Mouse (Mus musculus): Measurements from ENCODE around the gene Zfp938. TPM values are rescaled to one million over a fixed set of nuclear protein-coding genes. Genes with fewer than 3 reads are reported as not detected.

The Zfp938 gene
- 0.63 and 1.9 TPM in 2 replicates for polyA plus RNA-seq (2011; ENCODE audit: insufficient read depth, insufficient read length, low replicate concordance, missing spikeins)

DNA sequence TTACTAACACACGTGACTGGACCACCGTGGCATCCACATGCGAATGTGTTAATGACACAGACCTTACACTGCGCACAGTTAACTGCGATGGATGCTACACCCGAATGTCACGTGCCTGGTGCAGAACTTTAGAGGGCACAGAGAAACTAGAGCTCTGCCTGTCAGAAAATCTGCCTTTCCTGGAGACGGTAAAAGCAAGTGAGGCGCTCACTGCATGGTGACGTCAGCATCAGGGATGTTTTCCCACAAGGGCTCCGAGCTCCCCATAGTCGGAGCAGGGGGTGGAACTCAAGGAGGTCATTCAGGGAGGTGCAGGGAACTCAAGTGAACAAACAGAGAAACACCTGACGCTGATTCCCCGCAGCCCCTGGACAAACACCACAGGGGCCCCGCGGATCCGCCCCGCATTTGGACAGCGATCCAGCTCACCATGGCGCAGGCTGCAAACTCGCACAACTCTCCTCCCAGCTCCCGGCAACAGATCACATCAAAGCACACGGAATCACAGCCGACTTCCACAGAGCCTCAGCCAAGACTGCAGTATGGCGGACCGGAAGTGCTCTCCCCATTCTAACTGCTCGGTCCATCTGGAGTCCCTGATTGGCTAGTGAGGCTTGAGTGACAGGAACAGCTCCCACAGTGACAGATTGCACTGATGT lies at the start of gene Zfp938:
Gene Zfp938 (minus strand): TSS at position 539 of the 659 bp plus-strand sequence.
- H3K4me3 ChIP-seq (replicated peaks; ENCODE audit: control insufficient read depth, low read depth, low read length) = peak within 1 kb of the TSS; percentile 83
- WGBS = 3% methylated on average over 27 of the region's 27 CpGs
- no peaks in the 10 kb centered on the region; the same call in 1 of the 2 replicates for H3K4me1 ChIP-seq (ENCODE audit: control insufficient read depth, insufficient read depth, low read length)
- H3K27ac ChIP-seq (ENCODE audit: control insufficient read depth, insufficient read depth, low read depth, low read length, poor library complexity) = no peak within 1 kb of the TSS
- TF ChIP-seq POLR2A (IDR thresholded peaks at IDR 0.05; ENCODE audit: borderline replicate concordance, control insufficient read depth, low read depth, low read length) (no peak), CTCF (IDR thresholded peaks at IDR 0.05; ENCODE audit: control insufficient read depth, insufficient read depth, low read length) (no peak)

DNA sequence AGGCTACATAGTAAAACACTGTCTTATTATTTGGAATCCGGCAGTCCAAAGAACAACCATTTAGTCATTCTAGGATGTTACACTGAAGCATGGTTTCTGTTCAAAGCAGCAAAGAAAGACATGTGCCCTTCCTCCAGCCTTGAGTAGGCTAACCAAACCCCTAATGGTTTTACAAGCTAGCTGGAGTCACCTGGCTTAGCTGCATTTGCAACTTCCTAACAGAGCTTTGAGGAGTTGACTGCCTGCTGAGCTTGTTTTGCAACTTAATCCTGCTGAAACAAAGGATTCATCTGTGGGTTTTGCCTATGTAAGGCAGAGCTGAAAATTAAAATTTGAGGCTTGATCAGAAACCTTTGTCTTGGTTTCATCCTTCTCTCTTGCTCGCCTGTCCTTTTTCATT lies 16.3 kb upstream of the Zfp938 start:
- 60% methylated on average over 2 of the region's 2 CpGs for WGBS
- TF ChIP-seq CTCF (IDR thresholded peaks at IDR 0.05; ENCODE audit: control insufficient read depth, insufficient read depth, low read length) = no peak
- TF ChIP-seq POLR2A (IDR thresholded peaks at IDR 0.05; ENCODE audit: borderline replicate concordance, control insufficient read depth, low read depth, low read length) = no peak
- H3K27ac ChIP-seq (ENCODE audit: control insufficient read depth, insufficient read depth, low read depth, low read length, poor library complexity) = no peak overlapping the region
- no peaks in the 10 kb centered on the region for H3K4me1 ChIP-seq (ENCODE audit: control insufficient read depth, insufficient read depth, low read length)
- H3K4me3 ChIP-seq (replicated peaks; ENCODE audit: control insufficient read depth, low read depth, low read length) = no peak overlapping the region

DNA sequence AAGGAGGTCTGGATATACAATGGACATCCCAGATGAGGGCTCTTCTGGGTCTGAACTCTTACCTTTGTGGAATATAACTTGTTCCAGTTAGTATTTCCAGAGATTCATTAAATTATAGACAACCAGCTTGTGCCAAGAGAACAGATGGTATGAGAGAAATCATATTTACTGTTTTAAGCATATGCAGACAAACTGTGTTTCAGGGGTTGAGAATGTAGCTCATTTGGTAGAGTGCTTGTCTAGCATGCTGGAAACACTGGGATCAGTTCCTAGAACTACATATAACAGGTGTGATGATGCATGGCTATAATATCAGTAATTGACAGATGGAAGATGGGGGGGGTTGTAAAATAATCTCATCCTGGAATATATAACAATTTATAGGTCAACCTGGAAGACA lies 3.9 kb upstream of the Zfp938 start:
- H3K27ac ChIP-seq (ENCODE audit: control insufficient read depth, insufficient read depth, low read depth, low read length, poor library complexity) = no peak overlapping the region
- H3K4me3 ChIP-seq (replicated peaks; ENCODE audit: control insufficient read depth, low read depth, low read length) = no peak overlapping the region
- no peaks in the 10 kb centered on the region; the same call in 1 of the 2 replicates for H3K4me1 ChIP-seq (ENCODE audit: control insufficient read depth, insufficient read depth, low read length)
- no peak for TF ChIP-seq CTCF (IDR thresholded peaks at IDR 0.05; ENCODE audit: control insufficient read depth, insufficient read depth, low read length)
- TF ChIP-seq POLR2A (IDR thresholded peaks at IDR 0.05; ENCODE audit: borderline replicate concordance, control insufficient read depth, low read depth, low read length) = no peak

DNA sequence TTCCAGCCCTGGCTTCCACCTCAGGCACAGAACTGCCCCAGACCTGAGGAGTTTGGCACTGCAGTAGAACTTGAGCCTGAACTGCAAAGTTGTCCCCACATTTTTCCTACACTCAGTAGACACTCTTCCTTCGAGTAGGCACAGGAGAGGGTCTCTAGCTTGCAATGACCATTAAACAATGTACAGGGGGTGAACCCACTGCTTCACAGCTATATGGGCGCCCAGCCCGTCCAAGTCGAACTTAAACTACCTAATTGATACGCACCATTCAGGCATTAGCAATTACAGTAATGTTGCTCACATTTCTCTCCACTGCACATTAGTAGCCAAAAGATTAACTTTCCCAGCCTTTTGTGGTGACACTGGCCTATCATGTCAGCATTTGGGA lies 315 bp upstream of the Zfp938 start:
- 74% methylated on average over 5 of the region's 5 CpGs for WGBS
- no peaks in the 10 kb centered on the region; the same call in 1 of the 2 replicates for H3K4me1 ChIP-seq (ENCODE audit: control insufficient read depth, insufficient read depth, low read length)

DNA sequence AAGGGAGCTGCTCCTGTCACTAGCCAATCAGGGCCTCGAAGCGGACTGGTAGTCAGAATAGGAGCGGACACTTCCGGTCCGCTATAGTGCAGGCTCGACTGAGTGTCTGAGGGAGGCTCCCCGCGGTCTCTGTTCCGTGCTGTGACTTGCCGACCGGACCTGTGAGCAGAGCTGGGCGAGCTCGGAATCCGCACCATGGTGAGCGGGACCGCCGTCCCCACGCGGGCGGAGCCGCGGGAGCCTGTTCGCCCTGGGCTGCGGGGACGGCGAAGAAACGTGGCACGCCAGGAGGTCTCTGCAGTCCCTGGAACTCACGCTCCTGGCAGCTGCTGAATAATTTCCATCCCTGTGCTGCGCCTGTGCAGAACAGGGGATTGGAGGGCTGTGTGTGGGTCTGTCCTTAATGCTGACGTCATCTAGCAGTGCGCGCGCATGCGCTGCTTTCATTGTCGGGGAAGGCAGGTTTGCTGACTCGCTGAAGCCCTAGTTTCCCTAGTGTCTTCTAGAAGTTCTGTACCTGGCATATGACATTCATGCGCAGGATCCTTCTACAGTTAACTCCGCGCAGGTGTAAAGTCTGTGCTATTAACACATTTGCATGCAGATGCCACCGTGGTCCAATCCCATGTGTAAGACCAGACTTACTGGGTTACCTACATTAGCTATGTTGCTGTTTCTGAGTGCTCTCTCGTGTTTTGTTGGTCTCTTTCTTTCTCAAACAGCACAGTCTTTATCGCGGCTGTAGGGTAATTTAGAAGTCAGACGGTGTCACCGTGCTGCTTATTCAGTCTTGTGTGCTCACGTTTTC lies 62.6 kb downstream of the Zfp938 start:
- 5% methylated on average over 47 of the region's 47 CpGs for WGBS
- H3K4me1 ChIP-seq (ENCODE audit: control insufficient read depth, insufficient read depth, low read length) = no peaks in the 10 kb centered on the region
- TF ChIP-seq CTCF (IDR thresholded peaks at IDR 0.05; ENCODE audit: control insufficient read depth, insufficient read depth, low read length) (no peak), POLR2A (IDR thresholded peaks at IDR 0.05; ENCODE audit: borderline replicate concordance, control insufficient read depth, low read depth, low read length) (peak; percentile 26; the same call in 1 of the 2 replicates)
- H3K27ac ChIP-seq (ENCODE audit: control insufficient read depth, insufficient read depth, low read depth, low read length, poor library complexity) = no peak overlapping the region; the same call in 1 of the 2 replicates
- H3K4me3 ChIP-seq (replicated peaks; ENCODE audit: control insufficient read depth, low read depth, low read length) = peak overlapping the region; percentile 63

More for the DNA sequence above, 315 bp upstream of the Zfp938 start:
- no peak for TF ChIP-seq CTCF (IDR thresholded peaks at IDR 0.05; ENCODE audit: control insufficient read depth, insufficient read depth, low read length)
- no peak for TF ChIP-seq POLR2A (IDR thresholded peaks at IDR 0.05; ENCODE audit: borderline replicate concordance, control insufficient read depth, low read depth, low read length)
- Histone ChIP-seq H3K4me3 (replicated peaks; ENCODE audit: control insufficient read depth, low read depth, low read length) (peak overlapping the region; percentile 83), H3K27ac (ENCODE audit: control insufficient read depth, insufficient read depth, low read depth, low read length, poor library complexity) (no peak overlapping the region)

Other genes starting within 250 kb of the Zfp938 start
- 1.6 and 1.7 TPM in 2 replicates for gene Zfp873, start 193.2 kb downstream of the Zfp938 start, polyA plus RNA-seq (2011; ENCODE audit: insufficient read depth, insufficient read length, low replicate concordance, missing spikeins)
- gene BC024063, start 157.9 kb downstream of the Zfp938 start, polyA plus RNA-seq (2011; ENCODE audit: insufficient read depth, insufficient read length, low replicate concordance, missing spikeins) = 0.90 TPM in 1 of 2 replicates, not detected in the other
- 0.36 and 0.57 TPM in 2 replicates for gene AU041133, start 113.3 kb downstream of the Zfp938 start, polyA plus RNA-seq (2011; ENCODE audit: insufficient read depth, insufficient read length, low replicate concordance, missing spikeins)
- not detected in 2 replicates for gene 4932415D10Rik, start 75.3 kb upstream of the Zfp938 start, polyA plus RNA-seq (2011; ENCODE audit: insufficient read depth, insufficient read length, low replicate concordance, missing spikeins)
- 0.95 and 1.4 TPM in 2 replicates for gene Gm4924, start 113.0 kb upstream of the Zfp938 start, polyA plus RNA-seq (2011; ENCODE audit: insufficient read depth, insufficient read length, low replicate concordance, missing spikeins)